In the genomic region with DNA sequence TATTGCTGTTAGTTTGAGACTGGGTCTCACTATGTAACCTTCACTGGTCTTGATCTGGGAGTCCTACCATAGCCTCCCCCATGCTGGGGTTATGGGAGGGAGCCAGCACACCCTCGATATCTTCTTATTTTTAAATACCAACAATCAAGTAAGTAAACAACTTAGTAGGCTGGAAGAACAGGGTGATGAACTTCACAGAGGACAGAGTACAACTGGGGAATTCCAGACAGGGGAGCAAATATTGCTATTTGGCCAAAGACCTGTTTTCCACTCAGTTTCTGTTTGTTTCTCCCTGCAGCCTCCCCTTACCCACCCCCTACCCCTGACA, we compare ENCODE assay signal across 7 mouse cellular contexts. TPM values are rescaled to one million over a fixed set of nuclear protein-coding genes. Genes with fewer than 3 reads are reported as not detected.
DNase-seq lines count a peak whose midpoint lies in the region; ATAC-seq and TF ChIP-seq lines count a peak whose summit lies in the region.

No protein-coding gene starts in this region.

- no peak for DNase-seq in layer of hippocampus, adult 2 months (ENCODE audit: low spot score in 2 of 2)
- DNase-seq in layer of hippocampus, adult 11-12 months (ENCODE audit: low spot score) = no peak
- DNase-seq in adrenal gland, adult (ENCODE audit: inconsistent age in 2 of 2, low spot score in 1 of 2) = no peak
- no peak for DNase-seq in left cerebral cortex, postnatal 36 days (ENCODE audit: low spot score in 2 of 2)

- intact Hi-C loops in left cerebral cortex, postnatal 36 days (cut with DNase I) = loop anchor here (5.0 kb wide), 1 partner anchor 83 kb away; no protein-coding TSS in a partner anchor

- peaks cover 4% of the 10 kb centered on the region; the same call in 1 of the 2 replicates for H3K36me3 ChIP-seq in intestine, postnatal 0 days (ENCODE audit: control insufficient read depth, insufficient read depth)
- peaks cover 4% of the 10 kb centered on the region; the same call in 1 of the 2 replicates for H3K36me3 ChIP-seq in neural tube, embryonic 15.5 days

- no peaks in the 10 kb centered on the region for H3K4me1 ChIP-seq in embryonic fibroblast, embryonic 13.5 days (ENCODE audit: control insufficient read depth, insufficient read depth, low read length)
- 0 out of 2 replicates have a peak, but pooled peaks cover 9% of the 10 kb centered on the region for H3K4me1 ChIP-seq in intestine, postnatal 0 days (replicated peaks; ENCODE audit: control insufficient read depth, insufficient read depth, low read length)
- H3K4me1 ChIP-seq in neural tube, embryonic 15.5 days = peaks cover 24% of the 10 kb centered on the region

- TF ChIP-seq CTCF in layer of hippocampus, adult 2 months (conservative IDR thresholded peaks at IDR 0.05) = no peak
- no peak for TF ChIP-seq CTCF in embryonic fibroblast, embryonic 13.5 days (IDR thresholded peaks at IDR 0.05; ENCODE audit: borderline replicate concordance, insufficient read depth, low read length)
- no peak for TF ChIP-seq CTCF in intestine, postnatal 0 days (IDR thresholded peaks at IDR 0.05; ENCODE audit: low read depth)

- 39% methylated on average over 1 of the region's 1 CpGs for WGBS in intestine, postnatal 0 days
- WGBS in neural tube, embryonic 15.5 days = 62% methylated on average over 1 of the region's 1 CpGs

- H3K4me3 ChIP-seq in layer of hippocampus, adult 2 months = peak overlapping the region; percentile 77
- H3K4me3 ChIP-seq in embryonic fibroblast, embryonic 13.5 days (ENCODE audit: insufficient read depth, low read length) = peak overlapping the region; percentile 53
- peak overlapping the region; percentile 67 for H3K4me3 ChIP-seq in intestine, postnatal 0 days (ENCODE audit: low read depth, low read length)
- peak overlapping the region; percentile 60 for H3K4me3 ChIP-seq in neural tube, embryonic 15.5 days (replicated peaks)

- no peak for ATAC-seq in intestine, postnatal 0 days
- ATAC-seq in neural tube, embryonic 15.5 days (ENCODE audit: low FRiP score) = no peak

- H3K27ac ChIP-seq in layer of hippocampus, adult 2 months = peak overlapping the region; percentile 98
- H3K27ac ChIP-seq in embryonic fibroblast, embryonic 13.5 days (ENCODE audit: insufficient read depth, low read length) = no peak overlapping the region
- no peak overlapping the region for H3K27ac ChIP-seq in intestine, postnatal 0 days (ENCODE audit: low read depth, low read length)
- H3K27ac ChIP-seq in neural tube, embryonic 15.5 days (replicated peaks) = no peak overlapping the region

- no peaks in the 10 kb centered on the region for H3K27me3 ChIP-seq in intestine, postnatal 0 days (replicated peaks; ENCODE audit: control insufficient read depth, insufficient read depth, low read length)
- H3K27me3 ChIP-seq in neural tube, embryonic 15.5 days (replicated peaks) = no peaks in the 10 kb centered on the region

- H3K4me2 ChIP-seq in intestine, postnatal 0 days (replicated peaks; ENCODE audit: low read depth) = peak overlapping the region; percentile 89
- peak overlapping the region; percentile 86 for H3K4me2 ChIP-seq in neural tube, embryonic 15.5 days

- TF ChIP-seq POLR2A in embryonic fibroblast, embryonic 13.5 days (IDR thresholded peaks at IDR 0.05; ENCODE audit: low read depth, low read length) = no peak

- H3K9ac ChIP-seq in intestine, postnatal 0 days (ENCODE audit: low read depth, low read length) = no peak overlapping the region
- H3K9ac ChIP-seq in neural tube, embryonic 15.5 days (replicated peaks) = peak overlapping the region; percentile 68

- no peaks in the 10 kb centered on the region for H3K9me3 ChIP-seq in intestine, postnatal 0 days (ENCODE audit: control insufficient read depth)
- H3K9me3 ChIP-seq in neural tube, embryonic 15.5 days (replicated peaks) = no peaks in the 10 kb centered on the region

RNA-seq across cellular contexts. Expression of gene 1600014C10Rik, which starts 1.4 kb away (rescaled TPM):
- 10 to 100 TPM; 24.0 to 29.5 TPM for total RNA-seq in layer of hippocampus, adult 2 months (2021)
- 22.5 and 23.6 TPM in 2 replicates for polyA plus RNA-seq in embryonic fibroblast, embryonic 13.5 days (2011; ENCODE audit: insufficient read length, low read depth, missing spikeins)
- polyA plus RNA-seq in intestine, postnatal 0 days (2015; fragmentation: Nextera tagmentation; extraction: Ambion mirVana) = 16.9 and 18.2 TPM in 2 replicates
- polyA plus RNA-seq in neural tube, embryonic 15.5 days (2015; fragmentation: Nextera tagmentation; extraction: Ambion mirVana) = 32.0 and 36.2 TPM in 2 replicates
- total RNA-seq in left cerebral cortex, postnatal 36 days (2021) = 10 to 100 TPM; 23.8 to 24.5 TPM

RNA-seq across cellular contexts. Expression of gene Plekhf1, which starts 43.4 kb away (rescaled TPM):
- total RNA-seq in layer of hippocampus, adult 2 months (2021) = 1 to 10 TPM; 2.1 to 2.6 TPM
- polyA plus RNA-seq in embryonic fibroblast, embryonic 13.5 days (2011; ENCODE audit: insufficient read length, low read depth, missing spikeins) = 9.6 and 11.9 TPM in 2 replicates
- 5.2 and 5.9 TPM in 2 replicates for polyA plus RNA-seq in intestine, postnatal 0 days (2015; fragmentation: Nextera tagmentation; extraction: Ambion mirVana)
- 0.75 and 1.4 TPM in 2 replicates for polyA plus RNA-seq in neural tube, embryonic 15.5 days (2015; fragmentation: Nextera tagmentation; extraction: Ambion mirVana)
- total RNA-seq in left cerebral cortex, postnatal 36 days (2021) = 1 to 10 TPM; 1.7 to 2.1 TPM
